8 mouse cellular contexts compared by ENCODE assay signal in the genomic region with DNA sequence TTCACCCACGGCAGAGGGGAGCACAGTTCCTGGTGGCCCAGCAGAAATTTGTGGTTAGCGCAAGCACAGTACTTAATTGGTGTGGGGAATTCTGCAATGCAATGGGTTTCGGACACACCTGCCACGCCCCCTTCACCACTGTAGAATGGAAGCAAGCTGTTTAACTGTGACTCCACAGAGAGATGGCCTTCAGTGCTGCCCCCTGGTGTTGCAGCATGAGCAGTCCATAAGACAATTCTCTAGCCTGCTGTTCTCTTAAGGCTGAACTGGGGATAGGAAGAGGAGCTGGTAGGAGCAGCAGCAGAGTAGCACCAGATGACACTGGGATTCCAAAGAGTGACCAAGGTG.
DNase-seq lines count a peak whose midpoint lies in the region; ATAC-seq lines count a peak whose summit lies in the region.

No protein-coding gene starts in this region.

- H3K9me3 ChIP-seq in hindbrain, embryonic 15.5 days = no peaks in the 10 kb centered on the region

- peak overlapping the region; percentile 33 for H3K4me3 ChIP-seq in hindbrain, embryonic 15.5 days

- peaks cover 12% of the 10 kb centered on the region for H3K4me1 ChIP-seq in hindbrain, embryonic 15.5 days (replicated peaks)

- peak overlapping the region; percentile 55 for H3K4me2 ChIP-seq in hindbrain, embryonic 15.5 days

- peak overlapping the region; percentile 56 for H3K27ac ChIP-seq in hindbrain, embryonic 15.5 days (replicated peaks)

- peak overlapping the region; percentile 8; the same call in 1 of the 2 replicates for H3K9ac ChIP-seq in hindbrain, embryonic 15.5 days

- WGBS in hindbrain, embryonic 15.5 days = 21% methylated on average over 4 of the region's 4 CpGs

- no peaks in the 10 kb centered on the region for H3K27me3 ChIP-seq in hindbrain, embryonic 15.5 days

- DNase-seq in adrenal gland, adult 18-20 months (ENCODE audit: low spot score in 2 of 2) = peak; percentile 60 to 69
- peak; percentile 92 to 95 for DNase-seq in cerebellum, postnatal 14 days
- peak; percentile 54 to 71 for DNase-seq in frontal cortex, postnatal 14 days (ENCODE audit: low spot score in 2 of 2)
- DNase-seq in left cerebral cortex, adult 11 months (ENCODE audit: low spot score) = peak; percentile 51
- peak; percentile 78 for DNase-seq in lung, postnatal 4 days
- DNase-seq in right cerebral cortex, postnatal 36 days (ENCODE audit: low spot score in 2 of 2) = peak; percentile 49 to 54
- no peak for DNase-seq in natural killer cell, adult 2 months (ENCODE audit: low spot score in 2 of 2)

- ATAC-seq in hindbrain, embryonic 15.5 days (ENCODE audit: low FRiP score, low read depth) = peak; percentile 91

- no peaks in the 10 kb centered on the region for H3K36me3 ChIP-seq in hindbrain, embryonic 15.5 days

Comparison
In these comparisons a context has a peak if more than half of its experiments do, and no peak if none do; other contexts are left out.
1. DNase-seq: peak in adrenal gland, adult 18-20 months (2 of 2), cerebellum, postnatal 14 days (2 of 2), frontal cortex, postnatal 14 days (2 of 2), left cerebral cortex, adult 11 months (single experiment), lung, postnatal 4 days (2 of 2) and right cerebral cortex, postnatal 36 days (2 of 2); none in natural killer cell, adult 2 months (0 of 2).